Mouse (Mus musculus): ENCODE results near the gene Adap2. TPM values are rescaled to one million over a fixed set of nuclear protein-coding genes. Genes with fewer than 3 reads are reported as not detected.

Gene Adap2
- polyA plus RNA-seq, 1 experiment, result 23.2 TPM

DNA sequence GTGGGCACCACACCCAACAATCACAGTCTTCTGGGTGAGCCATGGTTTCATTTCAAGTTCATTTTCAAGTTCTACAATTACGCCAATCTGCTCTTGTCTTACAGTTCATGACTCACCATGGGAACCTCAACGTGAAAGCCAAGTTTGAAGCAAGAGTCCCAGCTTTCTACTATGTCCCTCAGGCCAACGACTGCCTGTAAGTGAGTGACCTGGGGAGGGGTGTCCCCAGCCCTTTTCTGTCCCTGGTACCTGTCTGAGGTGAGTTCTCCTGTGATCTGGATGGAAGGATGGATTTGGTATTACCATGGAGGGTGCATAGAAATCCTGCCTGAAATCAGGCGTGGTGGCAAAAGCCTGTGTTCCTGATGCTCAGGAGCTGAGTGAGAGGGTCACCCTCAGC, 2.9 kb downstream of the Adap2 start:
- Histone ChIP-seq H3K27ac (ENCODE audit: insufficient read depth, low read depth, low read length) (no peak overlapping the region), H3K4me1 (ENCODE audit: control insufficient read depth, insufficient read depth, insufficient read length, low read length) (peaks cover 19% of the 10 kb centered on the region), H3K27me3 (ENCODE audit: control insufficient read depth, insufficient read depth, low read length) (no peaks in the 10 kb centered on the region), H3K36me3 (ENCODE audit: control insufficient read depth, insufficient read depth, low read length) (peaks cover 3% of the 10 kb centered on the region), H3K4me3 (ENCODE audit: low read depth, low read length) (no peak overlapping the region)
- 65% methylated on average over 4 of the region's 4 CpGs for WGBS
- TF ChIP-seq CTCF (IDR thresholded peaks at IDR 0.05; ENCODE audit: extremely low read depth, insufficient read length, insufficient replicate concordance, low read depth, low read length), result no peak
- TF ChIP-seq POLR2A (IDR thresholded peaks at IDR 0.05; ENCODE audit: low read depth, low read length), result no peak

DNA sequence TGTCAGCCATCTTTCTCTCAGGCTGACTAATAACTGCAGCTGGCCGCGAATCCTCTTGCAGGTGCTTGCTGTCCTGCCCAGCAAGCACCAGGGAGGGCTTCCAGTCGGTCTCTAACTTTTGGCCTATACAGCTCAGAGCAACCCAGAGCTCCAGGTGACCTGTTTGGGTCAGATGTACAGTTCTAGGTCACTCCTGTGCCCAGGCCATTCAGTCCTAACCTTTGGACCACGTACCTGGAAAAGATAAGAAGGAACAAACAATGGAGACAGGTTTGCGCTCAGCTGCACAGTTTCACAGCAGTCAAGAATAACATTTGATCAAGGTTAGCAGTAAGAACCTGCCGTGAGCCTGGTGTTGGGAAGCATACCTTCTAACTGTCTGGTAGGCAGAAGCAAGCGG, 5.1 kb downstream of the Adap2 start:
- TF ChIP-seq CTCF (IDR thresholded peaks at IDR 0.05; ENCODE audit: extremely low read depth, insufficient read length, insufficient replicate concordance, low read depth, low read length), result no peak
- TF ChIP-seq POLR2A (IDR thresholded peaks at IDR 0.05; ENCODE audit: low read depth, low read length), result no peak
- Histone ChIP-seq H3K4me3 (ENCODE audit: low read depth, low read length) (no peak overlapping the region), H3K27me3 (ENCODE audit: control insufficient read depth, insufficient read depth, low read length) (no peaks in the 10 kb centered on the region), H3K4me1 (ENCODE audit: control insufficient read depth, insufficient read depth, insufficient read length, low read length) (peaks cover 14% of the 10 kb centered on the region), H3K27ac (ENCODE audit: insufficient read depth, low read depth, low read length) (peak overlapping the region; percentile 74), H3K36me3 (ENCODE audit: control insufficient read depth, insufficient read depth, low read length) (peaks cover 17% of the 10 kb centered on the region)
- 25% methylated on average over 7 of the region's 7 CpGs for WGBS

DNA sequence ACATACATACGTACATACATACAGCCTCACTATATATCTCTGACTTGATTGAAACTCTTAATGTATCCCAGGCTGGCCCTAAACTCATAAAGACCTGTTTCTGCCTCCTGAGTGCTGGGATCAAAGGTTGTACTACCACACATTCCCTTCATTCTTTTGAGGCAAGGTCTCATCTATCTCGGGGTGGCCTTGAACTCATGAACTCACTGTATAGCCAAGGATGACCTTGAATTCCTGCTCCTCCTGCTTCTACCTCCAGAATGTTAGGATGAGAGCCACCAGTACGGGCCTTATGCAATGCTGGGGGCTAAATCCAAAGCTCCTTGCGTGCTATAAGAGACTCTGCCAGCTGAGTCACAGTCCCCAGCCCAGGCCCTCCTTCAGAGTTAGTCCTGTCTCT, 7.1 kb downstream of the Adap2 start:
- Histone ChIP-seq H3K4me3 (ENCODE audit: low read depth, low read length) (no peak overlapping the region), H3K4me1 (ENCODE audit: control insufficient read depth, insufficient read depth, insufficient read length, low read length) (peaks cover 11% of the 10 kb centered on the region; the same call in 1 of the 2 replicates), H3K27me3 (ENCODE audit: control insufficient read depth, insufficient read depth, low read length) (no peaks in the 10 kb centered on the region), H3K36me3 (ENCODE audit: control insufficient read depth, insufficient read depth, low read length) (peaks cover 30% of the 10 kb centered on the region), H3K27ac (ENCODE audit: insufficient read depth, low read depth, low read length) (no peak overlapping the region)
- 78% methylated on average over 4 of the region's 4 CpGs for WGBS
- TF ChIP-seq CTCF (IDR thresholded peaks at IDR 0.05; ENCODE audit: extremely low read depth, insufficient read length, insufficient replicate concordance, low read depth, low read length), result no peak
- no peak for TF ChIP-seq POLR2A (IDR thresholded peaks at IDR 0.05; ENCODE audit: low read depth, low read length)

DNA sequence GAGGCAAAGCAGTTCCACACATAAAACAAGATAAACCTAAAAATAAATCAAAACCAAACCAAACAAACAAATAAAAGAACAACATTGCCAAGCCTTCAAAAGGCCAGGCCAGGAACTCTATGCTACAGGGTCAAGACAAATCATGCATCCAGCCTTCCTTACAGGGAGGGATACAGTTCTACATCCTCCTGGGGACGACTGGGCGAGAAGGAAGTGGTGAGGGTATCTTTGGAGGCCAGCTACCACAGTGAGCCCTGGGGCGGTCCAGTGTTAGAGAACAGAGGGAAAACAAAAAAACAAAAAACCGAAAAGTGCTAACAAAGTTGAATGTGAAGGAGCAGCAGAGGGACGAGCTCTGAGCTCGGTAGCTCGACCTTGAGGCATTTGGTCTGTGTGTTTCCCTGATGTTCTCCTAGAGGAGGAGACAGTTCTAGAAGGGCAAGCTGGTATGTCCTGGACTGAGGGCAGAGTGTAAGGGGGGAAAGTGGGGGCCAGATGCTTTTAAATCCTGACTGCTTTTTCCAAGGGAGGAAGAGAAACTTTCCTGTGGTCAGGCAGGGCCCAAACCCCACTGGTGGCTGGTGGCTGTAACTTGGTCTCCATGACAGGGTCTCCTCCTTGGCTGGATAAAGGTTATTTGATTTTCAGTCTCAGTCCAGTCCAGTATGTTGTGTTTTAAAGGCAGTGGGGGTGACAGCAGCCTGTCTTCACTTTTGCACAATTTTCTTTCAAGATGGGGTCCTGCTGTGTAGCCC, 9.6 kb downstream of the Adap2 start:
- H3K27me3 ChIP-seq (ENCODE audit: control insufficient read depth, insufficient read depth, low read length), result no peaks in the 10 kb centered on the region
- H3K27ac ChIP-seq (ENCODE audit: insufficient read depth, low read depth, low read length), result no peak overlapping the region
- H3K4me1 ChIP-seq (ENCODE audit: control insufficient read depth, insufficient read depth, insufficient read length, low read length), result peaks cover 11% of the 10 kb centered on the region; the same call in 1 of the 2 replicates
- TF ChIP-seq POLR2A (IDR thresholded peaks at IDR 0.05; ENCODE audit: low read depth, low read length) (no peak), CTCF (IDR thresholded peaks at IDR 0.05; ENCODE audit: extremely low read depth, insufficient read length, insufficient replicate concordance, low read depth, low read length) (no peak)
- WGBS, result 81% methylated on average over 7 of the region's 7 CpGs
- peaks cover 43% of the 10 kb centered on the region for H3K36me3 ChIP-seq (ENCODE audit: control insufficient read depth, insufficient read depth, low read length)
- no peak overlapping the region for H3K4me3 ChIP-seq (ENCODE audit: low read depth, low read length)

DNA sequence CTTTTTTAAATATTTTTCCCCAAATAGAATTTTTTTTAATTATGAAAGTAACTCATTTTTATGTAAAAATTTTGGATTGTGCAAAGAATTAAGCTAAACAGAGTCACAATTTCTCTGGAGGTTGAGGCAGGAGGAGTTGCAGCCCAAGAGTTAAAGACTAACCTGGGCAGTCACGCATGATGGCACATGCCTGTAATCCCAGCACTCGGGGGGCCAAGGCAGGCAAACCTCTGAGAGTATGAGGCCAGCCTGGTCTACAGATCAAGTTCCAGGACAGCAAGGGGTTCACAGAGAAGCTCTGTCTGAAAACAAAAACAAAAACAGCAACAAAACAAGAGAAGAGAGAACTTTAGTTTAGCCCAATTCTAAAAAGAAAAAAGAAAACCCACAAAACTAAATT, 10.3 kb downstream of the Adap2 start:
- Histone ChIP-seq H3K4me1 (ENCODE audit: control insufficient read depth, insufficient read depth, insufficient read length, low read length) (peaks cover 11% of the 10 kb centered on the region), H3K27ac (ENCODE audit: insufficient read depth, low read depth, low read length) (no peak overlapping the region), H3K4me3 (ENCODE audit: low read depth, low read length) (no peak overlapping the region), H3K36me3 (ENCODE audit: control insufficient read depth, insufficient read depth, low read length) (peaks cover 46% of the 10 kb centered on the region), H3K27me3 (ENCODE audit: control insufficient read depth, insufficient read depth, low read length) (no peaks in the 10 kb centered on the region)
- 80% methylated on average over 2 of the region's 2 CpGs for WGBS
- TF ChIP-seq CTCF (IDR thresholded peaks at IDR 0.05; ENCODE audit: extremely low read depth, insufficient read length, insufficient replicate concordance, low read depth, low read length) (no peak), POLR2A (IDR thresholded peaks at IDR 0.05; ENCODE audit: low read depth, low read length) (no peak)

DNA sequence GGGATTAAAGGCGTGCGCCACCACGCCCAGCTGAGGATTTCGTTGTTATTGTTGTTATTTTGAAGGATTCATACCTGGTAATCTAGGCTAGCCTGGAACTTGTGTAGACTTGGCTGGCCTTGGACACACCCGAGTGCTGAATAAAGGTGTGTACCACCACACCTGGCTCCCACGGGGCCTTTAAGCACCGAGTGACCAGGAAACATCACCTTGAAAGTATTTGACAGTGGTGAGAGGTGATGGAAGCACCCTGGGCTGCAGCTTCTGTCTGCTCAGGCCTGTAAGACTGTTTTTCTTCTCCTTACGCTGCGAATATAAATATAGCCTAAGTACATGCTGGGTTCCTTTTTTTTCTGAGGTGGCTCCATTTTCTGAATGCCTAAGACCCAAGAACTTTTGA, 14.2 kb downstream of the Adap2 start:
- 73% methylated on average over 9 of the region's 9 CpGs for WGBS
- H3K27me3 ChIP-seq (ENCODE audit: control insufficient read depth, insufficient read depth, low read length), result no peaks in the 10 kb centered on the region

DNA sequence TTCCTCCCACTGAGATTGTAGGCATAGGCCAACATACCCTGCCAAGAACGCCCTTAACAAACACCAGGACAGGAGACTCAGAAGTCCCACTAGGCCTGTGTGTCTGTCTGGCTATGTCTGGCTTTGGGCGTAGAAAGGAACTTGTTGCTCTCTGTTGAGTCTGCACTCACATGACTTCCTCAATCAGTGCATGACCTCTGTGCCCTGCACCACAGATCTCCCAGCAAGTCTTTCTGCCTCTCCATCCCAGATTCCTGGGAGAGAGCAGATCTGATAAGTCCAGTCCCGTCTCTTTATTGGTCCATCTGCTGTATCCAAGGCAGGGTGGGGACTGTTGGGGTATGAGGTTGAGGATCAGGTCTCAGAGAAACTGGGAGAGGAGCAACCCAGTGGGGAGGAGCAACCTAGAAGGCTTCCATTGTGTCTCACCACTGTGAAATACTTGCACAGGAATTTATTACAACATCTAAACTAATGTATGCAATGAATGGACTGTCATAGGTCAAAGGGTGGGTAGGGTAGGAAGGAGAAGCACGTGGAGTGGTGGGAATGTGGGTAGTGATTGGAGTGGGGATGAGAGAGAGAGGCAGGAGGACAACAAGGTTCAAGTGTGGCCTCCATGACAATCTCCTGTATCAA, 14.8 kb downstream of the Adap2 start:
- no peaks in the 10 kb centered on the region for H3K27me3 ChIP-seq (ENCODE audit: control insufficient read depth, insufficient read depth, low read length)
- peak overlapping the region; percentile 87 for H3K27ac ChIP-seq (ENCODE audit: insufficient read depth, low read depth, low read length)
- no peak for TF ChIP-seq CTCF (IDR thresholded peaks at IDR 0.05; ENCODE audit: extremely low read depth, insufficient read length, insufficient replicate concordance, low read depth, low read length)
- TF ChIP-seq POLR2A (IDR thresholded peaks at IDR 0.05; ENCODE audit: low read depth, low read length), result no peak
- H3K36me3 ChIP-seq (ENCODE audit: control insufficient read depth, insufficient read depth, low read length), result peaks cover 38% of the 10 kb centered on the region
- 41% methylated on average over 4 of the region's 4 CpGs for WGBS
- H3K4me1 ChIP-seq (ENCODE audit: control insufficient read depth, insufficient read depth, insufficient read length, low read length), result peaks cover 21% of the 10 kb centered on the region
- H3K4me3 ChIP-seq (ENCODE audit: low read depth, low read length), result no peak overlapping the region

More for the DNA sequence above, 14.2 kb downstream of the Adap2 start:
- H3K27ac ChIP-seq (ENCODE audit: insufficient read depth, low read depth, low read length), result peak overlapping the region; percentile 74
- peaks cover 41% of the 10 kb centered on the region for H3K36me3 ChIP-seq (ENCODE audit: control insufficient read depth, insufficient read depth, low read length)
- peaks cover 21% of the 10 kb centered on the region for H3K4me1 ChIP-seq (ENCODE audit: control insufficient read depth, insufficient read depth, insufficient read length, low read length)
- no peak overlapping the region for H3K4me3 ChIP-seq (ENCODE audit: low read depth, low read length)
- no peak for TF ChIP-seq CTCF (IDR thresholded peaks at IDR 0.05; ENCODE audit: extremely low read depth, insufficient read length, insufficient replicate concordance, low read depth, low read length)
- no peak for TF ChIP-seq POLR2A (IDR thresholded peaks at IDR 0.05; ENCODE audit: low read depth, low read length)

All from small intestine, adult 2 months (tissue).